Mouse (Mus musculus): ENCODE measurements around the gene Kif1a. TPM values are rescaled to one million over a fixed set of nuclear protein-coding genes. Genes with fewer than 3 reads are reported as not detected.
"Not testable (repeated sequence)": the region's sequence is repeated elsewhere in the genome, so short reads cannot be mapped to it uniquely, and the experiment has no call there.

Kif1a gene
- polyA plus RNA-seq, 1 experiment from 2014 or later = 272 TPM

- 51% methylated on average over 7 of the region's 7 CpGs for WGBS
- Histone ChIP-seq H3K27me3 (no peaks in the 10 kb centered on the region), H3K27ac (no peak overlapping the region)
Observed at GRCm38 (mm10) chr1:92978645-92979044, 123.1 kb downstream of the Kif1a start.

GRCm38 (mm10) chr1:92976141-92976566, 125.6 kb downstream of the Kif1a start:
- Histone ChIP-seq H3K9me3 (no peaks in the 10 kb centered on the region), H3K4me2 (replicated peaks) (no peak overlapping the region), H3K36me3 (no peaks in the 10 kb centered on the region), H3K27ac (no peak overlapping the region), H3K4me3 (replicated peaks) (no peak overlapping the region), H3K4me1 (replicated peaks) (0 out of 2 replicates have a peak, but pooled peaks cover 5% of the 10 kb centered on the region), H3K27me3 (no peaks in the 10 kb centered on the region), H3K9ac (replicated peaks) (no peak overlapping the region)
- 58% methylated on average over 6 of the region's 6 CpGs for WGBS
- ATAC-seq = no peak

More at GRCm38 (mm10) chr1:92978645-92979044, 123.1 kb downstream of the Kif1a start:
- H3K4me3 ChIP-seq (replicated peaks) = no peak overlapping the region
- no peaks in the 10 kb centered on the region for H3K36me3 ChIP-seq
- no peak for ATAC-seq
- H3K4me1 ChIP-seq (replicated peaks) = 0 out of 2 replicates have a peak, but pooled peaks cover 3% of the 10 kb centered on the region
- H3K9ac ChIP-seq (replicated peaks) = no peak overlapping the region
- no peaks in the 10 kb centered on the region for H3K9me3 ChIP-seq
- H3K4me2 ChIP-seq (replicated peaks) = no peak overlapping the region

- H3K4me3 ChIP-seq (replicated peaks) = no peak overlapping the region
- ATAC-seq = no peak
- no peaks in the 10 kb centered on the region for H3K27me3 ChIP-seq
- H3K4me2 ChIP-seq (replicated peaks) = no peak overlapping the region
- 58% methylated on average over 1 of the region's 1 CpGs for WGBS
- H3K9ac ChIP-seq (replicated peaks) = no peak overlapping the region
- no peak overlapping the region for H3K27ac ChIP-seq
- no peaks in the 10 kb centered on the region for H3K36me3 ChIP-seq
- H3K9me3 ChIP-seq = no peaks in the 10 kb centered on the region
- H3K4me1 ChIP-seq (replicated peaks) = 0 out of 2 replicates have a peak, but pooled peaks cover 5% of the 10 kb centered on the region
Observed at GRCm38 (mm10) chr1:92972854-92973253, 128.9 kb downstream of the Kif1a start.

DNA sequence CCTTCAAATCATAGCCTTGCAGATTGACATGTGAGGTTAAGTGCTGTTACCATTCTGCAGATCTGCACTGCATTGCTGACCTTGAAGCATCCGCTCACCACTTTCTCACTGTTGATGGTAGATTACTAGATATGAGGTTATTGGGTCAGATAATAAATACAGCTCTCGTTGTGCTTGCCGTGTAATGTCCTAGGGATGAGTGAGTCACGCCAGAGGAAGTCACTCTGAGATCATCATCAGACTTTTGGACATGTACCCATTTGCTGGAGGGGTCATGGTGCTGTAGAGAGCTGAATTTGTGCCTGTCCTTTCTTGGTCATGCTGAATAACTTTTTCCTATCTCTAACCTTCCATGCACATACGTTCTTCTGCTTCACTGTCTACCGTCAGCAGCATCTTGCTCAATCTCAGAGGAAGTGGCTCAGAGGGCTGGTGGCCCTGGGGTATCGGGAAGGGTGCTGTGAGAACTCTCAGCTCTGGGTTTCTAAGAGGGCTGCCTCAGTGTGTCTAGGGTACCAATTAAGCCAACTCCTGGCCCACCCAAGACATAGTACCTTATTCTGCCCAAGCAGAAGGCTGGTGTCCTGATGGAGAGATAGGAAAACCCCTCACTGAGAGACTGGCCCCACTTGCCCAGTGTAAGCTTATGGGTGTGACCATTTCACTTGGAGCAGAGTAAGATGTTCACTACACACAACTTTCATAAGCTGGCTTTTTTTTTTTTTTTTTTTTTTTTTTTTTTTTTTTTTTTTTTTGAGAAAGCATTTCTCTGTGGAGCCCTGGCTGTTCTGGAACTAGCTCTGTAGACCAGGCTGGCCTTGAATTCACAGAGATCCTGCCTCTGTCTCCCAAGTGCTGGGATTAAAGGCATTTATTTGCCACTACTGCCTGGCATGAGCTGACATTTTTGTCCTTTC, 129.6 kb downstream of the Kif1a start:
- H3K4me3 ChIP-seq (replicated peaks) = no peak overlapping the region
- H3K9ac ChIP-seq (replicated peaks) = no peak overlapping the region
- H3K36me3 ChIP-seq = no peaks in the 10 kb centered on the region
- H3K27me3 ChIP-seq = no peaks in the 10 kb centered on the region
- H3K4me1 ChIP-seq (replicated peaks) = 0 out of 2 replicates have a peak, but pooled peaks cover 5% of the 10 kb centered on the region
- H3K27ac ChIP-seq = no peak overlapping the region
- no peak overlapping the region for H3K4me2 ChIP-seq (replicated peaks)
- ATAC-seq = no peak
- WGBS = 92% methylated on average over 7 of the region's 7 CpGs
- no peaks in the 10 kb centered on the region for H3K9me3 ChIP-seq

- not testable (repeated sequence) for H3K9ac ChIP-seq (replicated peaks); ATAC-seq; H3K9me3 ChIP-seq; H3K36me3 ChIP-seq; H3K27me3 ChIP-seq; H3K4me2 ChIP-seq (replicated peaks); H3K4me1 ChIP-seq (replicated peaks); H3K27ac ChIP-seq; H3K4me3 ChIP-seq (replicated peaks)
- 88% methylated on average over 6 of the region's 6 CpGs for WGBS
Observed at GRCm38 (mm10) chr1:92970791-92971190, 131.0 kb downstream of the Kif1a start.

Other genes starting within 250 kb of the Kif1a start
- gene Ankmy1, start 199.0 kb downstream of the Kif1a start, polyA plus RNA-seq (2015; fragmentation: Nextera tagmentation; extraction: Ambion mirVana) = 0.72 and 1.0 TPM in 2 replicates
- 15.7 and 16.3 TPM in 2 replicates for gene Dusp28, start 195.0 kb downstream of the Kif1a start, polyA plus RNA-seq (2015; fragmentation: Nextera tagmentation; extraction: Ambion mirVana)
- 20.1 and 24.8 TPM in 2 replicates for gene Rnpepl1, start 191.2 kb downstream of the Kif1a start, polyA plus RNA-seq (2015; fragmentation: Nextera tagmentation; extraction: Ambion mirVana)
- gene Capn10, start 167.6 kb downstream of the Kif1a start, polyA plus RNA-seq (2015; fragmentation: Nextera tagmentation; extraction: Ambion mirVana) = 62.6 and 63.2 TPM in 2 replicates
- gene Gpr35, start 151.1 kb downstream of the Kif1a start, polyA plus RNA-seq (2015; fragmentation: Nextera tagmentation; extraction: Ambion mirVana) = 0.34 and 0.44 TPM in 2 replicates
- not detected in 2 replicates for gene Aqp12, start 95.6 kb downstream of the Kif1a start, polyA plus RNA-seq (2015; fragmentation: Nextera tagmentation; extraction: Ambion mirVana)
- not detected in 2 replicates for gene Agxt, start 33.3 kb upstream of the Kif1a start, polyA plus RNA-seq (2015; fragmentation: Nextera tagmentation; extraction: Ambion mirVana)
- not detected in 2 replicates for gene 2310007B03Rik, start 59.0 kb upstream of the Kif1a start, polyA plus RNA-seq (2015; fragmentation: Nextera tagmentation; extraction: Ambion mirVana)
- gene Crocc2, start 66.8 kb upstream of the Kif1a start, polyA plus RNA-seq (2015; fragmentation: Nextera tagmentation; extraction: Ambion mirVana) = 0.12 and 0.24 TPM in 2 replicates
- 5.8 and 6.7 TPM in 2 replicates for gene Sned1, start 133.9 kb upstream of the Kif1a start, polyA plus RNA-seq (2015; fragmentation: Nextera tagmentation; extraction: Ambion mirVana)
- gene Mterf4, start 204.0 kb upstream of the Kif1a start, polyA plus RNA-seq (2015; fragmentation: Nextera tagmentation; extraction: Ambion mirVana) = 37.3 and 37.9 TPM in 2 replicates
- gene Ppp1r7, start 240.9 kb upstream of the Kif1a start, polyA plus RNA-seq (2015; fragmentation: Nextera tagmentation; extraction: Ambion mirVana) = 55.6 and 61.1 TPM in 2 replicates
- gene Pask, start 241.5 kb upstream of the Kif1a start, polyA plus RNA-seq (2015; fragmentation: Nextera tagmentation; extraction: Ambion mirVana) = 9.9 and 10.0 TPM in 2 replicates

Data from midbrain, embryonic 13.5 days (tissue).